Mouse (Mus musculus): ENCODE measurements around the gene Lipc. TPM values are rescaled to one million over a fixed set of nuclear protein-coding genes. Genes with fewer than 3 reads are reported as not detected.
A peak's percentile ranks its signal among the peaks of the same experiment; 100 is the strongest.

Gene Lipc
- polyA plus RNA-seq, 1 experiment from 2014 or later = 1.00 TPM

- Histone ChIP-seq H3K4me1 (replicated peaks) (peaks cover 44% of the 10 kb centered on the region), H3K4me2 (no peak overlapping the region), H3K4me3 (no peak overlapping the region), H3K9ac (no peak overlapping the region), H3K27me3 (replicated peaks) (no peaks in the 10 kb centered on the region), H3K9me3 (replicated peaks) (no peaks in the 10 kb centered on the region), H3K27ac (ENCODE audit: poor library complexity, severe bottlenecking) (no peak overlapping the region), H3K36me3 (no peaks in the 10 kb centered on the region)
- 88% methylated on average over 12 of the region's 12 CpGs for WGBS
- no peak for ATAC-seq (ENCODE audit: insufficient number of reproducible peaks, low FRiP score)
Measured at GRCm38 (mm10) chr9:70812551-70812950, 139.5 kb downstream of the Lipc start.

- H3K4me1 ChIP-seq (replicated peaks) = peaks cover 28% of the 10 kb centered on the region
- no peaks in the 10 kb centered on the region for H3K36me3 ChIP-seq
- H3K9ac ChIP-seq = no peak overlapping the region
- ATAC-seq (ENCODE audit: insufficient number of reproducible peaks, low FRiP score) = no peak
- H3K4me2 ChIP-seq = no peak overlapping the region
- WGBS = 67% methylated on average over 11 of the region's 11 CpGs
- no peaks in the 10 kb centered on the region for H3K9me3 ChIP-seq (replicated peaks)
- H3K27ac ChIP-seq (ENCODE audit: poor library complexity, severe bottlenecking) = no peak overlapping the region
- H3K4me3 ChIP-seq = no peak overlapping the region
- H3K27me3 ChIP-seq (replicated peaks) = no peaks in the 10 kb centered on the region
Measured at GRCm38 (mm10) chr9:70807714-70808113, 144.3 kb downstream of the Lipc start.

DNA sequence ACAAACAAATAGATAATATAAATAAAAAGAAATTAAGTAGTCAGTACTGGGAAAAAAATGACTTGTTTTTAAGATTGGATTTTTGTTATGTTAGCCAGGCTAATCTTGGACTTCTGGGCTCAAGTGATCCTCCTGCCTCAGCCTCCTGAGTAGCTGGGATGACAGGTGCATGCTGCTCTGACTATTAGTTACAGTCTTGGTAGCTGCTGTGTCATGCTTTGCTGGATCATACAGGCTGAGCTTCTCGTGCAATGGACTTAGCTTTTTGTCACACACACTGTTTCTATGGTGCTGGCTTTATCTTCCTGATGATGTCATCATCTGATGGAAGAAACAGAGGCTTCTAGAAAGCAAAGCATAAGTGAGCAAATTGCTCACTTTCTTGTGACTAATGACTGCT is 146.0 kb downstream of the Lipc start:
- Histone ChIP-seq H3K36me3 (no peaks in the 10 kb centered on the region), H3K27ac (ENCODE audit: poor library complexity, severe bottlenecking) (no peak overlapping the region), H3K4me1 (replicated peaks) (peaks cover 17% of the 10 kb centered on the region), H3K27me3 (replicated peaks) (no peaks in the 10 kb centered on the region), H3K9ac (no peak overlapping the region), H3K4me3 (no peak overlapping the region), H3K4me2 (no peak overlapping the region), H3K9me3 (replicated peaks) (no peaks in the 10 kb centered on the region)
- no peak for ATAC-seq (ENCODE audit: insufficient number of reproducible peaks, low FRiP score)
- 52% methylated on average over 1 of the region's 1 CpGs for WGBS

GRCm38 (mm10) chr9:70802816-70803215 is 149.2 kb downstream of the Lipc start:
- ATAC-seq (ENCODE audit: insufficient number of reproducible peaks, low FRiP score) = no peak
- Histone ChIP-seq H3K4me3 (no peak overlapping the region), H3K4me2 (no peak overlapping the region), H3K9me3 (replicated peaks) (no peaks in the 10 kb centered on the region), H3K36me3 (no peaks in the 10 kb centered on the region), H3K27ac (ENCODE audit: poor library complexity, severe bottlenecking) (no peak overlapping the region), H3K27me3 (replicated peaks) (no peaks in the 10 kb centered on the region), H3K9ac (no peak overlapping the region), H3K4me1 (replicated peaks) (peaks cover 19% of the 10 kb centered on the region)
- WGBS = 71% methylated on average over 3 of the region's 3 CpGs

- no peak overlapping the region for H3K4me3 ChIP-seq
- H3K36me3 ChIP-seq = no peaks in the 10 kb centered on the region
- H3K4me2 ChIP-seq = no peak overlapping the region
- H3K4me1 ChIP-seq (replicated peaks) = peaks cover 15% of the 10 kb centered on the region
- H3K27me3 ChIP-seq (replicated peaks) = no peaks in the 10 kb centered on the region
- no peak overlapping the region for H3K27ac ChIP-seq (ENCODE audit: poor library complexity, severe bottlenecking)
- 72% methylated on average over 3 of the region's 3 CpGs for WGBS
- no peak for ATAC-seq (ENCODE audit: insufficient number of reproducible peaks, low FRiP score)
- H3K9ac ChIP-seq = no peak overlapping the region
- H3K9me3 ChIP-seq (replicated peaks) = no peaks in the 10 kb centered on the region
Measured at GRCm38 (mm10) chr9:70801761-70802160, 150.3 kb downstream of the Lipc start.

GRCm38 (mm10) chr9:70800588-70801315 is 151.3 kb downstream of the Lipc start:
- WGBS = 47% methylated on average over 8 of the region's 8 CpGs

DNA sequence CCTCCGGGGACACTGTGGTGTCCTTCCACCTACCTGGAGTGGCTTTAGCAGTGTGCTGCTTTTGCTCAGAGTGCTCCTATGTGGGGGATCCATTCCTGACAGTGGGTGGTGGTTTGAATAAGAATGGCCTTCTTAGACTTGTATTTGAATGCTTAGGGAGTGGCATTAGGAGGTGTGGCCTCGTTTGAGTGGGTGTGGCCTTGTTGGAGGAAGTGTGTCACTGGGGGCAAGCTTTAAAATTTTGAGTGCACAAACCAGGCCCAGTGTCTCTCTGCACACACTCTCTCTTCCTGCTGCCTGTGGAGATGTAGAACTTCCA is 156.6 kb downstream of the Lipc start:
- H3K9me3 ChIP-seq (replicated peaks) = no peaks in the 10 kb centered on the region
- WGBS = 59% methylated on average over 2 of the region's 2 CpGs
- no peak overlapping the region for H3K4me2 ChIP-seq
- H3K4me1 ChIP-seq (replicated peaks) = peaks cover 7% of the 10 kb centered on the region
- H3K36me3 ChIP-seq = no peaks in the 10 kb centered on the region
- no peaks in the 10 kb centered on the region for H3K27me3 ChIP-seq (replicated peaks)
- peak; percentile 45; the same call in 1 of the 2 replicates for ATAC-seq (ENCODE audit: insufficient number of reproducible peaks, low FRiP score)
- no peak overlapping the region for H3K9ac ChIP-seq
- no peak overlapping the region for H3K4me3 ChIP-seq
- H3K27ac ChIP-seq (ENCODE audit: poor library complexity, severe bottlenecking) = no peak overlapping the region

More at GRCm38 (mm10) chr9:70800588-70801315, 151.3 kb downstream of the Lipc start:
- Histone ChIP-seq H3K4me3 (no peak overlapping the region), H3K4me1 (replicated peaks) (peaks cover 15% of the 10 kb centered on the region), H3K27me3 (replicated peaks) (no peaks in the 10 kb centered on the region), H3K4me2 (no peak overlapping the region), H3K9ac (no peak overlapping the region), H3K27ac (ENCODE audit: poor library complexity, severe bottlenecking) (no peak overlapping the region), H3K36me3 (no peaks in the 10 kb centered on the region), H3K9me3 (replicated peaks) (no peaks in the 10 kb centered on the region)
- no peak for ATAC-seq (ENCODE audit: insufficient number of reproducible peaks, low FRiP score)

- no peak for ATAC-seq (ENCODE audit: insufficient number of reproducible peaks, low FRiP score)
- H3K9me3 ChIP-seq (replicated peaks) = no peaks in the 10 kb centered on the region
- no peak overlapping the region for H3K4me2 ChIP-seq
- no peak overlapping the region for H3K9ac ChIP-seq
- no peaks in the 10 kb centered on the region for H3K36me3 ChIP-seq
- H3K27me3 ChIP-seq (replicated peaks) = no peaks in the 10 kb centered on the region
- WGBS = 76% methylated on average over 15 of the region's 15 CpGs
- H3K27ac ChIP-seq (ENCODE audit: poor library complexity, severe bottlenecking) = no peak overlapping the region
- H3K4me3 ChIP-seq = no peak overlapping the region
- H3K4me1 ChIP-seq (replicated peaks) = peaks cover 4% of the 10 kb centered on the region
Measured at GRCm38 (mm10) chr9:70794643-70795438, 157.2 kb downstream of the Lipc start.

DNA sequence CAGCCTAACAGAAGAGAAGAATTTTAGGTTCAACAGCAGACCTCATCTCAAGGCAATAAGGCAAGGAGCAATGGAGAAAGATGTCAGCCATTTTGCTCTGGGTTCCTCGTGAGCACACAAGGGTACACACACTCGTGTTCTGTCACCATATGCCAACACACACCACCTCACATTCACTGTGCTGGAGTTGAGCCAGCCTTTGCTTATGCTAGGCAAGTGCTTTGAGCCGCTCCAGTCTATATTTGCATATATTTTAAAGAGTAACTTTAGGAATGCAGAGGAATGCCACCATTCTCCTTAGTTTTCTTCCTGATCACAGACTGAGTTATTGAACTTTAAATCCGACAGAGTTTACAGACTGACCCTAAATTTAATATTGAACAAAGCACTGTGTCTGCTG is 161.4 kb downstream of the Lipc start:
- Histone ChIP-seq H3K4me2 (no peak overlapping the region), H3K9ac (no peak overlapping the region)

GRCm38 (mm10) chr9:70788705-70789104 is 163.3 kb downstream of the Lipc start:
- Histone ChIP-seq H3K27ac (ENCODE audit: poor library complexity, severe bottlenecking) (no peak overlapping the region), H3K4me1 (replicated peaks) (0 out of 2 replicates have a peak, but pooled peaks cover 2% of the 10 kb centered on the region), H3K4me3 (no peak overlapping the region), H3K36me3 (peaks cover 8% of the 10 kb centered on the region; the same call in 1 of the 2 replicates), H3K9me3 (replicated peaks) (no peaks in the 10 kb centered on the region; the same call in 1 of the 2 replicates), H3K9ac (no peak overlapping the region), H3K4me2 (no peak overlapping the region), H3K27me3 (replicated peaks) (no peaks in the 10 kb centered on the region)
- 62% methylated on average over 7 of the region's 7 CpGs for WGBS
- no peak for ATAC-seq (ENCODE audit: insufficient number of reproducible peaks, low FRiP score)

More for the DNA sequence above, 161.4 kb downstream of the Lipc start:
- Histone ChIP-seq H3K4me3 (no peak overlapping the region), H3K27ac (ENCODE audit: poor library complexity, severe bottlenecking) (no peak overlapping the region), H3K9me3 (replicated peaks) (no peaks in the 10 kb centered on the region; the same call in 1 of the 2 replicates), H3K27me3 (replicated peaks) (no peaks in the 10 kb centered on the region), H3K36me3 (0 out of 2 replicates have a peak, but pooled peaks cover 3% of the 10 kb centered on the region), H3K4me1 (replicated peaks) (peaks cover 4% of the 10 kb centered on the region)
- ATAC-seq (ENCODE audit: insufficient number of reproducible peaks, low FRiP score) = no peak
- WGBS = 83% methylated on average over 4 of the region's 4 CpGs

GRCm38 (mm10) chr9:70782191-70782590 is 169.8 kb downstream of the Lipc start:
- ATAC-seq (ENCODE audit: insufficient number of reproducible peaks, low FRiP score) = no peak
- no peak overlapping the region for H3K9ac ChIP-seq
- no peak overlapping the region for H3K4me2 ChIP-seq
- H3K27me3 ChIP-seq (replicated peaks) = no peaks in the 10 kb centered on the region
- peaks cover 11% of the 10 kb centered on the region for H3K4me1 ChIP-seq (replicated peaks)
- H3K27ac ChIP-seq (ENCODE audit: poor library complexity, severe bottlenecking) = no peak overlapping the region
- 91% methylated on average over 3 of the region's 3 CpGs for WGBS
- no peak overlapping the region for H3K4me3 ChIP-seq
- no peaks in the 10 kb centered on the region for H3K9me3 ChIP-seq (replicated peaks)
- peaks cover 10% of the 10 kb centered on the region for H3K36me3 ChIP-seq

Measured in heart, embryonic 12.5 days (tissue).